Mouse (Mus musculus): ENCODE data around the gene Plin1.

GRCm38 (mm10) chr7:79721386-79721977 is 11.2 kb downstream of the Plin1 start:
- TF ChIP-seq CEBPB (IDR thresholded peaks at IDR 0.05; ENCODE audit: low read depth) (no peak), FOSL1 (IDR thresholded peaks at IDR 0.05; ENCODE audit: insufficient read depth, low read length, poor library complexity, severe bottlenecking) (no peak), CTCF (IDR thresholded peaks at IDR 0.05; ENCODE audit: control insufficient read depth, insufficient read depth, insufficient read length) (no peak), MAX (IDR thresholded peaks at IDR 0.05) (no peak), MYOD1 (IDR thresholded peaks at IDR 0.05; ENCODE audit: control insufficient read depth, insufficient read length, low read depth) (no peak), MYOG (IDR thresholded peaks at IDR 0.05; ENCODE audit: control insufficient read depth, extremely low read depth, insufficient read length) (no peak), USF1 (IDR thresholded peaks at IDR 0.05; ENCODE audit: low read depth) (no peak)
